Mouse (Mus musculus) liver (tissue): Measurements from ENCODE around the gene Il1rl2.

ENCODE experiments used
- DNase-seq: peaks from one replicate; pipeline ENCODE4 v3.0.0-alpha.2; 2020; ENCODE audit warnings: mixed read lengths

The Il1rl2 gene

GRCm38 (mm10) chr1:40324955-40325702 lies 719 bp downstream of the Il1rl2 start:
- peak; percentile 27 for DNase-seq

- no peak for DNase-seq
Observed at GRCm38 (mm10) chr1:40325711-40326327, 1.4 kb downstream of the Il1rl2 start.

- DNase-seq: no peak
Observed at GRCm38 (mm10) chr1:40327604-40328003, 3.2 kb downstream of the Il1rl2 start.

- DNase-seq: no peak
Observed at GRCm38 (mm10) chr1:40329526-40329925, 5.1 kb downstream of the Il1rl2 start.

GRCm38 (mm10) chr1:40330181-40330580 lies 5.8 kb downstream of the Il1rl2 start:
- DNase-seq: no peak

- no peak for DNase-seq
Observed at GRCm38 (mm10) chr1:40339346-40339745, 14.9 kb downstream of the Il1rl2 start.

- DNase-seq: no peak
Observed at GRCm38 (mm10) chr1:40340102-40340501, 15.7 kb downstream of the Il1rl2 start.

- peak; percentile 37 for DNase-seq
Observed at GRCm38 (mm10) chr1:40352158-40352903, 27.9 kb downstream of the Il1rl2 start.

- DNase-seq: no peak
Observed at GRCm38 (mm10) chr1:40352904-40353286, 28.5 kb downstream of the Il1rl2 start.

GRCm38 (mm10) chr1:40354665-40355064 lies 30.3 kb downstream of the Il1rl2 start:
- DNase-seq: no peak

GRCm38 (mm10) chr1:40355431-40355843 lies 31.0 kb downstream of the Il1rl2 start:
- DNase-seq: no peak

GRCm38 (mm10) chr1:40355904-40356521 lies 31.6 kb downstream of the Il1rl2 start:
- peak; percentile 12 for DNase-seq

- DNase-seq: no peak
Observed at GRCm38 (mm10) chr1:40357921-40358320, 33.5 kb downstream of the Il1rl2 start.

- DNase-seq: no peak
Observed at GRCm38 (mm10) chr1:40358351-40358750, 33.9 kb downstream of the Il1rl2 start.

- DNase-seq: no peak
Observed at GRCm38 (mm10) chr1:40358771-40359181, 34.4 kb downstream of the Il1rl2 start.

- DNase-seq: no peak
Observed at GRCm38 (mm10) chr1:40359731-40360130, 35.3 kb downstream of the Il1rl2 start.

- DNase-seq: no peak
Observed at GRCm38 (mm10) chr1:40360969-40361368, 36.6 kb downstream of the Il1rl2 start.

- DNase-seq: no peak
Observed at GRCm38 (mm10) chr1:40361596-40361995, 37.2 kb downstream of the Il1rl2 start.

GRCm38 (mm10) chr1:40362784-40363183 lies 38.4 kb downstream of the Il1rl2 start:
- no peak for DNase-seq

GRCm38 (mm10) chr1:40372951-40373350 lies 48.5 kb downstream of the Il1rl2 start:
- no peak for DNase-seq

GRCm38 (mm10) chr1:40375148-40375547 lies 50.7 kb downstream of the Il1rl2 start:
- DNase-seq: no peak

- no peak for DNase-seq
Observed at GRCm38 (mm10) chr1:40376745-40377144, 52.3 kb downstream of the Il1rl2 start.

- DNase-seq: peak; percentile 71
Observed at GRCm38 (mm10) chr1:40378794-40379193, 54.4 kb downstream of the Il1rl2 start.
